Mouse (Mus musculus): Measurements from ENCODE around the gene Dcpp3.

- TF ChIP-seq CTCF (IDR thresholded peaks at IDR 0.05; ENCODE audit: control insufficient read depth, insufficient read depth, insufficient read length): no peak
- TF ChIP-seq FOSL1 (IDR thresholded peaks at IDR 0.05; ENCODE audit: insufficient read depth, low read length, poor library complexity, severe bottlenecking): no peak
- TF ChIP-seq MYOG (IDR thresholded peaks at IDR 0.05; ENCODE audit: control insufficient read depth, extremely low read depth, insufficient read length): no peak
These were observed 48.7 kb upstream of the Dcpp3 start for GRCm38 (mm10) chr17:23868513-23868912.

All from C2C12 (cell line).